Mouse (Mus musculus): Measurements from ENCODE around the gene Sorbs1. TPM values are rescaled to one million over a fixed set of nuclear protein-coding genes. Genes with fewer than 3 reads are reported as not detected.

The Sorbs1 gene
- polyA plus RNA-seq, 1 experiment: 84.4 TPM

DNA sequence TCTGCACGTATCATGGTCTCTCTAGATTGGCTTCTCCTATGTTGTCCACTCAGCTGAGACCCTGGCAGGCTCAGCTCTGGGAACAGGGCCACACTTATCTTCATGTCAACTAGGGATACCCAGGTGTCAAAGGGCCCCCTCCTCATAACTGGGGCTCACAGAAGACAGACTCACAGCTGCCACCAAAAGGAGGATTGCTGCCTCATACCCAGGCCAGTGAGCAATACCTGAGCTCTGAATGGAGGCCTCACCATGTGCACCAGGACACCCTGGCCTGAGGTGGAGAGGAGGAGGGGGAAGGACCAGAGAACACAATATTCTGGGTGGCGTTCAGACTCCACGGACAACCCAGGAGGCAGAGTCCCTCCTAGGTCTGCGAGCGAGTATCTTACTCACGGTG is 219.8 kb downstream of the Sorbs1 start:
- Histone ChIP-seq H3K9ac (ENCODE audit: low read depth, poor library complexity, severe bottlenecking) (no peak overlapping the region), H3K4me3 (ENCODE audit: low read depth, low read length) (no peak overlapping the region), H3K27ac (ENCODE audit: insufficient read depth, low read length) (no peak overlapping the region), H3K9me3 (replicated peaks; ENCODE audit: control insufficient read depth, insufficient read depth, low read length, poor library complexity, severe bottlenecking) (no peaks in the 10 kb centered on the region), H3K4me1 (ENCODE audit: control insufficient read depth, insufficient read depth, low read length) (no peaks in the 10 kb centered on the region), H3K36me3 (ENCODE audit: control insufficient read depth, insufficient read depth, low read length, poor library complexity, severe bottlenecking) (no peaks in the 10 kb centered on the region), H3K27me3 (ENCODE audit: control insufficient read depth, insufficient read depth, low read length, poor library complexity, severe bottlenecking) (no peaks in the 10 kb centered on the region)
- no peak for TF ChIP-seq POLR2A (IDR thresholded peaks at IDR 0.05; ENCODE audit: insufficient read depth, low read length)
- TF ChIP-seq EP300 (IDR thresholded peaks at IDR 0.05; ENCODE audit: insufficient read depth, low read depth, low read length): no peak
- TF ChIP-seq CTCF (IDR thresholded peaks at IDR 0.05; ENCODE audit: low read depth, low read length): no peak

DNA sequence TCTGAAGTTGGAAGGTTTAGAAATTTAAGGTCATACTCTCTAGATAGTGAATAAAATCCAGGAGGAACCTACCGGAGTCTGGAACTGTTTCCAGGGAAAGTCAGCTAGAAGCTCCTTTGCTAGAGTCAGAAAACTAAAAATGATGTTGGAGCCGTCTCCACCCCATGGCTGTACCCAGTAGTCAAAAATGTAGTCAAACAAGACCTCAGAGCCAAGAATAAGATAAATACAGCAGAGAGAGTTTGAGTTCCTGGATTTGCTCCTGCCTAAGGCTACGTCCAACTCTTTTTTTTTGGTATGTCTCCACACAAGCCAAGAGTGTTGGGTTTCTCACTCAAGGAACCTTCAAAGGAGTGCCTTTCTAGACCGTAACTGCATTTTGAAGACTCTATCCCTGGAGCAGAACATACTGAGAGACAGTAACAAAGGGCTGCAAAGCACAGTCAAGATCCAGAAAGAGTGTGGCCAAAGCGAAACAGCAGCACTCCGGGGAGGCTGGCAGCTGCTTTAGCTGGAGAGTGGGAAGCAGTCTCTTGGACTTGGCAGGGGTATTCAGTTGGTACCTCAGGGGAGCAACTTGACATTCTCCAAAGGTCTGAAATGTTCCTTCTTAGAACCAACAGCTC is 223.4 kb downstream of the Sorbs1 start:
- no peaks in the 10 kb centered on the region for H3K9me3 ChIP-seq (replicated peaks; ENCODE audit: control insufficient read depth, insufficient read depth, low read length, poor library complexity, severe bottlenecking)
- H3K27me3 ChIP-seq (ENCODE audit: control insufficient read depth, insufficient read depth, low read length, poor library complexity, severe bottlenecking): no peaks in the 10 kb centered on the region
- H3K4me3 ChIP-seq (ENCODE audit: low read depth, low read length): no peak overlapping the region
- H3K36me3 ChIP-seq (ENCODE audit: control insufficient read depth, insufficient read depth, low read length, poor library complexity, severe bottlenecking): no peaks in the 10 kb centered on the region
- no peaks in the 10 kb centered on the region for H3K4me1 ChIP-seq (ENCODE audit: control insufficient read depth, insufficient read depth, low read length)
- TF ChIP-seq CTCF (IDR thresholded peaks at IDR 0.05; ENCODE audit: low read depth, low read length) (no peak), POLR2A (IDR thresholded peaks at IDR 0.05; ENCODE audit: insufficient read depth, low read length) (no peak), EP300 (IDR thresholded peaks at IDR 0.05; ENCODE audit: insufficient read depth, low read depth, low read length) (no peak)
- H3K9ac ChIP-seq (ENCODE audit: low read depth, poor library complexity, severe bottlenecking): no peak overlapping the region
- no peak overlapping the region for H3K27ac ChIP-seq (ENCODE audit: insufficient read depth, low read length)

DNA sequence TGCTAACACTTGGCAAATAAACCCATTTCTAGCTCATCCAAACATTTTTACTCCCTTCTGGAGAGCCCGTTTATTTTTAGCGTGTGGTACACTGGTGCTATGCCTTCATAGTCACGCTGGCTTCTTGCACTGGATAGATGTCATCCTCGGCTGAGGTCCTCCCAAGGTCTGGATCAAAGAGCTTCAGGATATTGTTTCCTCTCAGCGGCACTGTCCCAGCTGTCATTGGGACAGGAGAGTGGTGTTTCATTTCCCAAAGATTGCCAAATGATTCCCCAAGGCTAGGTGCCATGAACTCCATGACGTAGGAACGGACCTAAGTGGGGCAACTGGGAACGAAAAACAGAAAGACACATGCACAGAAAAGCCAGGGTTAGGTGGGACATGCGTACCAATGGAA is 225.2 kb downstream of the Sorbs1 start:
- no peak overlapping the region for H3K9ac ChIP-seq (ENCODE audit: low read depth, poor library complexity, severe bottlenecking)
- H3K4me3 ChIP-seq (ENCODE audit: low read depth, low read length): no peak overlapping the region
- H3K27me3 ChIP-seq (ENCODE audit: control insufficient read depth, insufficient read depth, low read length, poor library complexity, severe bottlenecking): no peaks in the 10 kb centered on the region
- TF ChIP-seq EP300 (IDR thresholded peaks at IDR 0.05; ENCODE audit: insufficient read depth, low read depth, low read length) (no peak), POLR2A (IDR thresholded peaks at IDR 0.05; ENCODE audit: insufficient read depth, low read length) (no peak), CTCF (IDR thresholded peaks at IDR 0.05; ENCODE audit: low read depth, low read length) (no peak)
- H3K27ac ChIP-seq (ENCODE audit: insufficient read depth, low read length): no peak overlapping the region
- no peaks in the 10 kb centered on the region for H3K4me1 ChIP-seq (ENCODE audit: control insufficient read depth, insufficient read depth, low read length)
- H3K9me3 ChIP-seq (replicated peaks; ENCODE audit: control insufficient read depth, insufficient read depth, low read length, poor library complexity, severe bottlenecking): no peaks in the 10 kb centered on the region
- no peaks in the 10 kb centered on the region for H3K36me3 ChIP-seq (ENCODE audit: control insufficient read depth, insufficient read depth, low read length, poor library complexity, severe bottlenecking)

DNA sequence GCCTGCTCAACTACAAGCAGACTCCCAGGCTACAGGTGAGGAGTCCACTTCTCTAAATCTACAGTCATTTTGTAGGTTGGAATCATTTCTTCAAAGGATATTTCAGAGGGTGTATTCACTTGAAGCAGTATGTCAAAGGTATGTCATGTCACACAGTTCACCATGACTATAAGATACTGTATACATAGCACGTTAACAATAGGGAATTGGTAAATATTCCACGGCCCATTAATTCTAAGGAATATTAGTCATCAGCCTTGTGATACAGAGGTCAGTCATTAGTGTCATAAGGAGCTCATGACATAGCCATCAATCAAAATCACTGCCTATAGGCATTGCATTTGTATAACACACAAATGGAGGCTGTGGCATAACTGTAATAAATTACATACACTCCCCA is 228.9 kb downstream of the Sorbs1 start:
- Histone ChIP-seq H3K9ac (ENCODE audit: low read depth, poor library complexity, severe bottlenecking) (no peak overlapping the region), H3K4me3 (ENCODE audit: low read depth, low read length) (no peak overlapping the region), H3K27me3 (ENCODE audit: control insufficient read depth, insufficient read depth, low read length, poor library complexity, severe bottlenecking) (no peaks in the 10 kb centered on the region), H3K9me3 (replicated peaks; ENCODE audit: control insufficient read depth, insufficient read depth, low read length, poor library complexity, severe bottlenecking) (no peaks in the 10 kb centered on the region), H3K4me1 (ENCODE audit: control insufficient read depth, insufficient read depth, low read length) (no peaks in the 10 kb centered on the region), H3K36me3 (ENCODE audit: control insufficient read depth, insufficient read depth, low read length, poor library complexity, severe bottlenecking) (no peaks in the 10 kb centered on the region), H3K27ac (ENCODE audit: insufficient read depth, low read length) (no peak overlapping the region)
- TF ChIP-seq CTCF (IDR thresholded peaks at IDR 0.05; ENCODE audit: low read depth, low read length) (no peak), EP300 (IDR thresholded peaks at IDR 0.05; ENCODE audit: insufficient read depth, low read depth, low read length) (no peak), POLR2A (IDR thresholded peaks at IDR 0.05; ENCODE audit: insufficient read depth, low read length) (no peak)

DNA sequence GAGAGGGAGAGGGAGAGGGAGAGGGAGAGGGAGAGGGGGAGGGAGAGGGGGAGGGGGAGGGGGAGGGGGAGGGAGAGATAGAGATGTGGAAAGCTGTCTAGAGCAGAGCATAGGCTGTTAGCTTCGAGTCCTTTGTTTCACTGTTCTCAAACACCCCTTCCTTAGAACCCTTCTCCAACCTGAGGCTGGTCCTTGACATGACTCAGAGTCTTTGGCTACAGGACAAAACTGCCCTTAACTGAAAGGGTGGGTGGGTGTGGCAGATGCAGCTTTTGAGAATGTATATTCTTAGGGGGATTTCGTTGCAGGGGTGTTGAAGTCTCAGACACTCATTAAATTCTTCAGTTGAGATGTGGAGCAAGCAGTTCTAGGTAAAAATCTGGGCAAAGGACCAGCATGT is 230.2 kb downstream of the Sorbs1 start:
- Histone ChIP-seq H3K9me3 (replicated peaks; ENCODE audit: control insufficient read depth, insufficient read depth, low read length, poor library complexity, severe bottlenecking) (no peaks in the 10 kb centered on the region), H3K36me3 (ENCODE audit: control insufficient read depth, insufficient read depth, low read length, poor library complexity, severe bottlenecking) (no peaks in the 10 kb centered on the region), H3K27ac (ENCODE audit: insufficient read depth, low read length) (no peak overlapping the region), H3K4me3 (ENCODE audit: low read depth, low read length) (no peak overlapping the region), H3K9ac (ENCODE audit: low read depth, poor library complexity, severe bottlenecking) (no peak overlapping the region), H3K4me1 (ENCODE audit: control insufficient read depth, insufficient read depth, low read length) (no peaks in the 10 kb centered on the region), H3K27me3 (ENCODE audit: control insufficient read depth, insufficient read depth, low read length, poor library complexity, severe bottlenecking) (no peaks in the 10 kb centered on the region)
- TF ChIP-seq POLR2A (IDR thresholded peaks at IDR 0.05; ENCODE audit: insufficient read depth, low read length): no peak
- TF ChIP-seq CTCF (IDR thresholded peaks at IDR 0.05; ENCODE audit: low read depth, low read length): no peak
- TF ChIP-seq EP300 (IDR thresholded peaks at IDR 0.05; ENCODE audit: insufficient read depth, low read depth, low read length): no peak

DNA sequence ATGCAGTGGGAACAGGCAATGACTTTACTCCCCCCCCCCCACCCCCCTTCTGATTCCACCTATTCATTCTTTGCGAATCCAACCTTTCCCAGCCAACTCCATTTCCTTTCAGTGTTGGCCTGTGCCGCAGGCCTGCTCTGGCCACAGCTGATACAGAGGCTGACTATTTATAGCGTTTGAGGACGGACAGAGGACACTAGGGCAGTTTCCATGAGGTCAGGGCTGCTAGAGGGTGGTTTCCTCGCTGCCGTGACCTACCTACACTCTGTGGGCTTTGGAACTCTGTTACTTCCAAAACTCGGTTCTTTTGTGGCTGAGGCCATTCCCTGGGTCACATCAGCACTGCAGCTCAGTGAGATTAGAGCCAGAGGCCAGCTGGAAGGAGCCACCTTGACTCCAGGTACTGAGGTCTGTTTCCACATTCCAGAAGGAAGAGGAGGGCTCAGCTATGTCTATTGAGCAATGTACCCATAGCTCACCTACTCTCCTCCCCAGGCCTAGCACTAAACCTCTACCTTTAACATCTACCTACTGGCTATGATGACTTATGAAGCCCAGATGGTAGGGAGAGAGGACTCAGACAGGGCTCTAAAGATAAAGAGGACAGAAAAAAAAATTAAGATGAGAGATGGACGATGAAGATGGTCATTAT is 235.1 kb downstream of the Sorbs1 start:
- Histone ChIP-seq H3K9ac (ENCODE audit: low read depth, poor library complexity, severe bottlenecking) (no peak overlapping the region), H3K4me3 (ENCODE audit: low read depth, low read length) (no peak overlapping the region), H3K27ac (ENCODE audit: insufficient read depth, low read length) (no peak overlapping the region), H3K27me3 (ENCODE audit: control insufficient read depth, insufficient read depth, low read length, poor library complexity, severe bottlenecking) (no peaks in the 10 kb centered on the region), H3K4me1 (ENCODE audit: control insufficient read depth, insufficient read depth, low read length) (no peaks in the 10 kb centered on the region), H3K36me3 (ENCODE audit: control insufficient read depth, insufficient read depth, low read length, poor library complexity, severe bottlenecking) (no peaks in the 10 kb centered on the region), H3K9me3 (replicated peaks; ENCODE audit: control insufficient read depth, insufficient read depth, low read length, poor library complexity, severe bottlenecking) (no peaks in the 10 kb centered on the region)
- no peak for TF ChIP-seq POLR2A (IDR thresholded peaks at IDR 0.05; ENCODE audit: insufficient read depth, low read length)
- no peak for TF ChIP-seq EP300 (IDR thresholded peaks at IDR 0.05; ENCODE audit: insufficient read depth, low read depth, low read length)
- TF ChIP-seq CTCF (IDR thresholded peaks at IDR 0.05; ENCODE audit: low read depth, low read length): no peak
